Mouse (Mus musculus): ENCODE measurements around the gene A930002H24Rik.

The A930002H24Rik gene

GRCm38 (mm10) chr17:63831550-63831949 is 32.0 kb downstream of the A930002H24Rik start:
- 84% methylated on average over 4 of the region's 4 CpGs for WGBS

GRCm38 (mm10) chr17:63828561-63829332 is 34.8 kb downstream of the A930002H24Rik start:
- WGBS = 62% methylated on average over 5 of the region's 5 CpGs

GRCm38 (mm10) chr17:63826767-63827166 is 36.8 kb downstream of the A930002H24Rik start:
- 93% methylated on average over 7 of the region's 7 CpGs for WGBS

- 90% methylated on average over 8 of the region's 8 CpGs for WGBS
Observed at GRCm38 (mm10) chr17:63826196-63826595, 37.4 kb downstream of the A930002H24Rik start.

- WGBS = 94% methylated on average over 4 of the region's 4 CpGs
Observed at GRCm38 (mm10) chr17:63824141-63824540, 39.5 kb downstream of the A930002H24Rik start.

GRCm38 (mm10) chr17:63818444-63819027 is 45.1 kb downstream of the A930002H24Rik start:
- WGBS = 84% methylated on average over 10 of the region's 10 CpGs

GRCm38 (mm10) chr17:63813552-63813951 is 50.0 kb downstream of the A930002H24Rik start:
- WGBS = 82% methylated on average over 6 of the region's 6 CpGs

All from cerebral cortex, adult 2 months (tissue).